Mouse (Mus musculus) limb, embryonic 14.5 days (tissue): ENCODE data around the gene Srp54b. TPM values are rescaled to one million over a fixed set of nuclear protein-coding genes. Genes with fewer than 3 reads are reported as not detected.
"Not testable (repeated sequence)": the region's sequence is repeated elsewhere in the genome, so short reads cannot be mapped to it uniquely, and the experiment has no call there.

Source experiments
- ATAC-seq: fragments of 200-750 bp; cut with Nextera tagmentation; 2 replicates; pipeline ENCODE4 v1.8.0; 2017; ENCODE audit warnings: low read depth, moderate number of reproducible peaks, moderate TSS enrichment; ENCODE audit not compliant: low FRiP score
- DNase-seq: peaks from one replicate; pipeline ENCODE4 v3.0.0-alpha.2; 2015; ENCODE audit warnings: low spot score
- H3K27ac ChIP-seq: fragments of 300-500 bp; sonication (generic); replicated peaks from 2 replicates; pipeline ENCODE4 v1.5.1; 2014; ENCODE audit warnings: low read depth, mild to moderate bottlenecking, low read length, moderate library complexity, mixed read lengths
- H3K27me3 ChIP-seq: fragments of 300-500 bp; sonication (generic); 2 replicates; pipeline ENCODE4 v1.6.1; 2014; ENCODE audit warnings: low read length, mixed read lengths; ENCODE audit not compliant: control insufficient read depth, insufficient read depth
- H3K36me3 ChIP-seq: fragments of 300-500 bp; sonication (generic); 2 replicates; pipeline ENCODE4 v1.6.1; 2014; ENCODE audit warnings: mild to moderate bottlenecking, low read length, moderate library complexity, mixed read lengths; ENCODE audit not compliant: control insufficient read depth, insufficient read depth
- H3K4me1 ChIP-seq: fragments of 300-500 bp; sonication (generic); 2 replicates; pipeline ENCODE4 v1.6.1; 2014; ENCODE audit warnings: antibody characterized with exemption, low read length, mixed read lengths; ENCODE audit not compliant: control insufficient read depth, insufficient read depth
- H3K4me2 ChIP-seq: fragments of 300-500 bp; sonication (generic); replicated peaks from 2 replicates; pipeline ENCODE4 v1.6.1; 2014; ENCODE audit warnings: low read depth, mild to moderate bottlenecking, low read length, moderate library complexity; ENCODE audit not compliant: severe bottlenecking
- H3K4me3 ChIP-seq: fragments of 300-500 bp; sonication (generic); replicated peaks from 2 replicates; pipeline ENCODE4 v1.5.1; 2014; ENCODE audit warnings: low read length
- H3K9ac ChIP-seq: fragments of 300-500 bp; sonication (generic); 2 replicates; pipeline ENCODE4 v1.6.1; 2014; ENCODE audit warnings: mild to moderate bottlenecking, low read depth, low read length, moderate library complexity; ENCODE audit not compliant: severe bottlenecking
- H3K9me3 ChIP-seq: fragments of 300-500 bp; sonication (generic); 2 replicates; pipeline ENCODE4 v1.6.1; 2016; ENCODE audit warnings: low read length; ENCODE audit not compliant: control insufficient read depth
- WGBS: fragments of 180-500 bp; shearing (Covaris S2); extraction: QIAGEN DNeasy Blood & Tissue Kit; methylation state at CpG from one replicate; pipeline ENCODE4 v1.1.7; 2014; 5-methylcytosine and 5-hydroxymethylcytosine counted together
- polyA plus RNA-seq, 2 experiments: library from polyadenylated mRNA; depleted of rRNA in 1 of 2; stranded (reverse) in 1 of 2; unstranded in 1 of 2; fragments of >200 nt; fragmentation: Nextera tagmentation in 1 of 2; extraction: Ambion mirVana in 1 of 2; gene quantifications; 2 replicates each; pipeline versions ENCODE4 v1.2.1 to v1.2.3; 2012 to 2014

Gene Srp54b
- polyA plus RNA-seq, 2 experiments: 33.0 to 63.2 TPM

DNA sequence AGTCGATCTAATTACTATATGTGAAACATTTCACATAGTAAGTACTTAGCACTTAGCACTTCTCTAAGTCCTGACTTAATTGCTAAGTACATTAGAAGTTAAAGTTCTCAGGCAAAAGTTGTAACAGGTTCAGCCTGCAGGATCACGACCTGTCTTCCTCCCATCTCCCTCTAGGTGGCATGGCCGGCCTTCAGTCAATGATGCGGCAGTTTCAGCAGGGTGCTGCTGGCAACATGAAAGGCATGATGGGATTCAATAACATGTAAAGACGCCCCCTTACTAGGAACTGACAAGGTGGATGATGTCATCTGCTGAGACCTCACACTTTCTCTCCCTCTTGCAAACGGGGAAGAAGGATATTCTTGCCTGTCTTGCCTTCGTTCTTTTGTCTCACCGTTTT lies 32.8 kb downstream of the Srp54b start:
- H3K9me3 ChIP-seq, H3K36me3 ChIP-seq, H3K27me3 ChIP-seq, H3K4me1 ChIP-seq, DNase-seq, H3K4me2 ChIP-seq, H3K9ac ChIP-seq, ATAC-seq, H3K4me3 ChIP-seq, H3K27ac ChIP-seq: not testable (repeated sequence)
- no CpG with 5 or more reads among the region's 8 CpGs for WGBS

DNA sequence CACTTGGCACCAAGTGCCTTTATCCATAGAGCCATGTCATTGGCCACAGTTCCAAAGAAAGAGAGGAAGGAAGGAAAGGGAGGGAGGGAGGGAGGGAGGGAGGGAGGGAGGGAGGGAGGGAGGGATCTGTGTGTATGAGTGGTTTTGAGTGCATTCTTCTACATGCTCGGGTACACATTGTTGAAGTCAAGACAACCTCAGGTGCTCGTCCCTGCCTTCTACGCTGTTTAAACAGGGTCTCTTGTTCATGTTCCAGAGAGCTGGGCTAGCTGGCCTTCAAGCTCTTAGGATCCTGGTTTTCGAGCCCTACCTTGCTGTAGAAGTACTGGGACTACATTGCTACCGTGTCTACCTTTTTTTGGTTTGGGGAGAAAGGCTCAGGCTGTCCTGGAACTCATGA lies 34.2 kb downstream of the Srp54b start:
- H3K9me3 ChIP-seq, H3K27ac ChIP-seq, H3K27me3 ChIP-seq, H3K4me3 ChIP-seq, H3K36me3 ChIP-seq, DNase-seq, H3K9ac ChIP-seq, H3K4me2 ChIP-seq, ATAC-seq, H3K4me1 ChIP-seq: not testable (repeated sequence)
- WGBS: no CpG with 5 or more reads among the region's 5 CpGs

DNA sequence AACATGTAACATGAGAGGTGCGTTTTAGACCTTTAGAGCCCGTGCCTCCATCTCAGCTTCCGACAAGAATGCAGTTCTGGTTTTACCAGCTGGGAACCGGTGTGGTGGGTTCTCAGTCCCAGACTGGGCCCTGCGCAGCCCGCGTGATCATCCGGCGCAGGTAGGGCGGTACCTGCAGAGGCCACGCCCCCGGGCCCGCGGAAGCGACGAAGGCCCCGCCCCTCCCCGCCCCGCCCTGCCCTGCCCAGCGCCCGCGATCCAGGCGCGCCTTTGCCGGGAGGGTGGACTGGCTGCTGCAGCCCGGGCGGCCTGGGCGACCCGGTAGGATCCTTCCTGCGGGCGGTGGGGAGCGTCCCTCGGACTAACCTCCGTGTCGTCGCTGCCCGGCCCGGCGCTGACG lies 44.4 kb downstream of the Srp54b start, which contains the start of gene 1700047I17Rik2:
Gene 1700047I17Rik2 (plus strand): TSS at position 287 of the 400 bp plus-strand sequence.
- H3K27me3 ChIP-seq, H3K36me3 ChIP-seq, H3K9me3 ChIP-seq, H3K4me2 ChIP-seq, H3K27ac ChIP-seq, DNase-seq, H3K9ac ChIP-seq, H3K4me3 ChIP-seq, H3K4me1 ChIP-seq: not testable (repeated sequence)
- peak; percentile 97 for ATAC-seq
- no CpG with 5 or more reads among the region's 40 CpGs for WGBS

DNA sequence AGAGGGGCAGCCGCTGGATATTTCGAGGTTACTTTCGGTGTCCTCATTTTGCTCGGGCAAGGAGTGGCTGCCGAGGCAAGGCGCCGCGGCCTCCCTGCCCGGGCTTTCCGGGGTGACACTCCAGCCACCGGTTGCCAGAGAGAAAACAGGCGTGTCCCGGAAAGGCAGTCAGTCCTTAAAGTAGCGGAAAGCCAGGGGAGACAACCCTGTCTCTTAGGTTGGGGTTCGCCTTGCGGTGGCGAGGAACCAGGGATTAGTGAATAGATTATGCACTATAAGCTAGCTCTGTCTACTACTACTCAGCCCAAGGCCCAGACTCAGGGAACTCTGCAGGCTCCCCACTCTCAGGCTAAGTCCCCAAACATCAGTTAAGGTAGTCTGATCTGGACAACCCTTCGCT lies 44.9 kb downstream of the Srp54b start:
- not testable (repeated sequence) for H3K9me3 ChIP-seq, H3K36me3 ChIP-seq, H3K4me3 ChIP-seq, DNase-seq, H3K9ac ChIP-seq, H3K27me3 ChIP-seq, H3K4me2 ChIP-seq, H3K4me1 ChIP-seq, H3K27ac ChIP-seq
- WGBS: no CpG with 5 or more reads among the region's 18 CpGs
- ATAC-seq: peak; percentile 42

DNA sequence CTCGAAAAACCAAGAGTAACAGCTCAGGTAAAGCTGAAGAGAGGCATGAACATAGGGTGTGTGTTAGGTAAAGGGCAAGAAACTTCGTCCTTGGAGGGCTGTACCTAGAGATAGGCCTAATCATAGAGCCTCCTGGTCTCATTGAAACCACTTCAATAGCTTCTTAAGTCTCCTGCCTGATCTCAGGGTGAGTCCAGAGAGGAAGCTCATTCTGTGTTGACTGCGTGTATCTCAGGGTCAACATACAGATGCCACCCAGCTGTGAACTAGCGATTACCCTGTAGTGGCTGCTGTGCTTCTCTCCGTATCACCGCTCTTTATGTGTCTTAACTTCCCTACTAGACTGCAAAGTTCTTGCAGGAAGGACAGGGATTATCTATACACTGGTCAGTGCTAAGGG lies 58.0 kb downstream of the Srp54b start:
- WGBS: no CpG with 5 or more reads among the region's 6 CpGs
- not testable (repeated sequence) for ATAC-seq

DNA sequence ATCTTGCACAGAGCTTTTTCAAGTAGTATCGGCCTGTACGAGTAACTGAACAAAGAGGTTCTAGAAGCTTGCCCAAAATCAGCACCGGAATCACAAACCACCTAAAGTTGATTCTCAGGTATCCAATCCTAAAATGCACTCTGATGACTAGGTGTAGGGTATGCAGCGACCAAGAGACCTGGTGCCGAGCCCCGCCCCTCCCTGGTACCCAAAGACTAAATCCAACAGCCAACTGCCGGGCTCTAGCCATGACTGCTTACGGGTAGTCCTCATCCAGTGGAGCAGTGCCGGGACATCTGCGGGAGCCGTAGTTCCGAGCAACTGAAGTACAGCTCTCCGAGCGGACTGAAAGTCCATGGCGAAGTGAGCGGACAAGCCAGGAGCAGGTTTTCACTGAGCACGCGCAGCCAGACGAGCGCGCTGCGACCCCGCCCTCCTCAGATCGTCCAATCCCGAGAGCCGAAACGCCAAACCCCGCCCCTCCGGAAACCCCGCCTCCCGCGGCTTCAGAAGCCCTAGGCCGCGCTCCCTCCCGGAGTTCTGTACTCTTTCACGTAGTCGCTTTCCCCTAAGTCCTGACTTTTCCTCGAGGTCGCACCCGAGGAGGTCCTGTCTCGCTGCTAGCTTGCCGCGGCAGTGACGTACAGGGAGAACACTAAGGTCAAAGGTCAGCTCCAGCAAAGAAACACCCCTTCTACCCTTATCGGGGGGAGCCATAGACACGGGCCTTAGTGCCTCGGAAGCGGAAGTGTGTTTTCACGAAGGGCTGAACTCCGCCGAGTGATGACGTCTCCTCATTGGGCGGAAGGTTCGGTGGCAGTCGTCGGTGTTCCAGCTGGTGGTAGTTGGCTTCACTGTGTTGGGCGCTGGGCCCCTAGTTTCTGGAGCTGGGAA lies 75.0 kb downstream of the Srp54b start, which contains the start of gene Srp54c:
Gene Srp54c (plus strand): TSS at position 543 of the 894 bp plus-strand sequence.
- WGBS: no CpG with 5 or more reads among the region's 57 CpGs
- not testable (repeated sequence) for H3K36me3 ChIP-seq, H3K9ac ChIP-seq, DNase-seq, H3K4me2 ChIP-seq, H3K4me1 ChIP-seq, H3K27ac ChIP-seq, H3K27me3 ChIP-seq, H3K9me3 ChIP-seq
- H3K4me3 ChIP-seq: peak within 1 kb of the TSS; percentile 32
- ATAC-seq: peak; percentile 98

More for the DNA sequence above, 58.0 kb downstream of the Srp54b start:
- H3K4me2 ChIP-seq, H3K4me3 ChIP-seq, H3K9ac ChIP-seq, H3K27me3 ChIP-seq, H3K9me3 ChIP-seq, H3K4me1 ChIP-seq, H3K36me3 ChIP-seq, H3K27ac ChIP-seq, DNase-seq: not testable (repeated sequence)

DNA sequence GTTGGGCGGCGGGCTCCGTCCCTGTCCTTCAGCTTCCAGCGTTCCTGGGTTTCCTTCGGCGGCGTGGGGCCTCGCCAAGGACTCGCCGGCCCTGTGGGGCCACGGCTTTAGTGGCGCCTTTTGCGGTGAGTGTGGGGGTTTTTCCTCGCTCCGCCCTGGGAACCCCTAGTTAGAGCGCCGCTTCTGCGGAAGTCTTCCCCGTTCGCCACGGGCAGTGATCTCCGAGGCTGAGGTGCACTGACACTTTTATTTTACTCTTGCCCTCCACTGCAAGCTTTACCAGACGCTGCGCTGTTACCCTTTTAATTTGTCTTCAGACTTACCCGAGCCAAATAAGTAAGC lies 75.6 kb downstream of the Srp54b start:
- H3K4me2 ChIP-seq, H3K4me1 ChIP-seq, H3K36me3 ChIP-seq, H3K9me3 ChIP-seq, DNase-seq, H3K27ac ChIP-seq, H3K9ac ChIP-seq, H3K27me3 ChIP-seq: not testable (repeated sequence)
- WGBS: under 1% methylated on average over 10 of the region's 25 CpGs
- H3K4me3 ChIP-seq: peak overlapping the region; percentile 32
- ATAC-seq: peak; percentile 32
